Mouse (Mus musculus): Measurements from ENCODE around the gene Atxn2l.

The Atxn2l gene

GRCm38 (mm10) chr7:126463004-126463403, 40.2 kb downstream of the Atxn2l start, which contains the start of gene Atp2a1:
Gene Atp2a1, minus strand, starts transcription at chr7:126463108.
- no peak for DNase-seq (ENCODE audit: low spot score in 2 of 2)

- DNase-seq (ENCODE audit: low spot score in 2 of 2), result no peak
These were observed 41.6 kb downstream of the Atxn2l start for GRCm38 (mm10) chr7:126461626-126462025.

- DNase-seq (ENCODE audit: low spot score in 2 of 2), result no peak
These were observed 42.4 kb downstream of the Atxn2l start for GRCm38 (mm10) chr7:126460623-126461399.

GRCm38 (mm10) chr7:126458844-126459618, 44.2 kb downstream of the Atxn2l start:
- no peak for DNase-seq (ENCODE audit: low spot score in 2 of 2)

- DNase-seq (ENCODE audit: low spot score in 2 of 2), result no peak
These were observed 45.0 kb downstream of the Atxn2l start for GRCm38 (mm10) chr7:126458225-126458624.

GRCm38 (mm10) chr7:126456382-126457266, 46.6 kb downstream of the Atxn2l start:
- DNase-seq (ENCODE audit: low spot score in 2 of 2), result no peak

- no peak for DNase-seq (ENCODE audit: low spot score in 2 of 2)
These were observed 48.0 kb downstream of the Atxn2l start for GRCm38 (mm10) chr7:126455242-126455641.

- no peak for DNase-seq (ENCODE audit: low spot score in 2 of 2)
These were observed 49.4 kb downstream of the Atxn2l start for GRCm38 (mm10) chr7:126453861-126454260.

- no peak for DNase-seq (ENCODE audit: low spot score in 2 of 2)
These were observed 51.0 kb downstream of the Atxn2l start for GRCm38 (mm10) chr7:126452244-126452643.

- DNase-seq (ENCODE audit: low spot score in 2 of 2), result no peak
These were observed 52.6 kb downstream of the Atxn2l start for GRCm38 (mm10) chr7:126450641-126451040.

- DNase-seq (ENCODE audit: low spot score in 2 of 2), result no peak
These were observed 53.2 kb downstream of the Atxn2l start for GRCm38 (mm10) chr7:126449991-126450390.

GRCm38 (mm10) chr7:126448481-126448880, 54.8 kb downstream of the Atxn2l start:
- DNase-seq (ENCODE audit: low spot score in 2 of 2), result no peak

GRCm38 (mm10) chr7:126446217-126446616, 57.0 kb downstream of the Atxn2l start:
- no peak for DNase-seq (ENCODE audit: low spot score in 2 of 2)

GRCm38 (mm10) chr7:126445104-126445815, 58.0 kb downstream of the Atxn2l start:
- no peak for DNase-seq (ENCODE audit: low spot score in 2 of 2)

GRCm38 (mm10) chr7:126444536-126444935, 58.7 kb downstream of the Atxn2l start:
- DNase-seq (ENCODE audit: low spot score in 2 of 2), result no peak

GRCm38 (mm10) chr7:126443997-126444396, 59.2 kb downstream of the Atxn2l start:
- DNase-seq (ENCODE audit: low spot score in 2 of 2), result no peak

Data from left cerebral cortex, adult 9 months (tissue).